Mouse (Mus musculus) G1E (cell line): ENCODE measurements around the gene Hhatl.

ENCODE experiments used
- CTCF ChIP-seq: IDR thresholded peaks from 2 replicates; pipeline ENCODE4 v1.5.1; 2012; ENCODE audit warnings: low read depth, low read length, inconsistent platforms, mixed read lengths
- POLR2AphosphoS5 ChIP-seq: IDR thresholded peaks from 2 replicates; pipeline ENCODE4 v1.6.1; 2012; ENCODE audit warnings: low read depth, low read length, inconsistent platforms; ENCODE audit not compliant: insufficient replicate concordance

DNA sequence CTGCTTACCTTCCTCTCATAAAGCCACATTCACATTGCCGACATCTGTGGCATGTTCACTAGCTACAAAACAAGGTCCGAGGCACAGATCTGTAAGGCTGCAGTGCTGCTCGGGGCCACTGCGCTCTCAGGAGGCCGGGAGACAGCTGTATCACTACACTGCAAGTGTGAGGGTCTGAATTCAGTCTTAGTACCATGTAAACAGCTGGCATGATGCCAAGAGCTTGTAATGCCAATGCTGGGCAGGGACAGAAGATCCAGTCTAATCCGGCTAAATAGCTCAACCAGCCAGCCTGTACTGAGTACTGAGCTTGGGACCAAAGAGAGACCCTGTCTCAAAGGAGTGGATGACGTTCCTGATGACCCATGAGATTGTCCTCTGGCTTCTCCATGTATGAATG, 31.7 kb upstream of the Hhatl start:
- TF ChIP-seq CTCF = no peak
- no peak for TF ChIP-seq POLR2AphosphoS5
